Mouse (Mus musculus): ENCODE results near the gene Cpb1. TPM values are rescaled to one million over a fixed set of nuclear protein-coding genes. Genes with fewer than 3 reads are reported as not detected.

The Cpb1 gene
- not detected in 2 replicates for polyA plus RNA-seq (2014; fragmentation: Nextera tagmentation; extraction: Ambion mirVana)

DNA sequence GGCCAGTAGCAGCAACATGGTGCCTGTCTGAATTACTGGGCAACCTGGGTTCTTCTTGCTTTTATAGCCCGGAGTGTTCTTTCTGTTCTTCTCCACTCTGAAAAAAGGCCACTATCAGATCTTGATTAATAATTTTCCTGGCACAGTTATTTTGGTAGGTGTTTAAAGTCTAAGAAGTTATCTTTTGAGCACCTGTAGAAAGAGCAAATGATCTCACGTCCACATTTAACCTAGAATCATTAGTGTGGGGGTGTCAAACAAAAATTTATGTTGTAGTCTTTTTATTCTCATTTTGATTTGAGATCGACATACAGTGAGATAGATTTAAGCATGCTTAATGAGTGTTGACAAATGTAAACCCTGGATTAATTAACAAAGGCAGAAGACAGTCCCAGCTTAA is at the start of gene Cpb1:
TSS of gene Cpb1 (minus strand) at position 101 of the 400 bp plus-strand sequence.
- no peaks in the 10 kb centered on the region for H3K4me1 ChIP-seq (ENCODE audit: control insufficient read depth, insufficient read depth, low read length)
- H3K36me3 ChIP-seq (ENCODE audit: control insufficient read depth, insufficient read depth, low read length): no peaks in the 10 kb centered on the region
- H3K27me3 ChIP-seq (ENCODE audit: control insufficient read depth, insufficient read depth, low read length): no peaks in the 10 kb centered on the region
- H3K9ac ChIP-seq (ENCODE audit: low read length): no peak within 1 kb of the TSS
- no peak within 1 kb of the TSS for H3K4me3 ChIP-seq (ENCODE audit: low read depth, low read length)
- WGBS: 94% methylated on average over 3 of the region's 3 CpGs
- no peaks in the 10 kb centered on the region for H3K9me3 ChIP-seq (ENCODE audit: control insufficient read depth, low read length)
- ATAC-seq (ENCODE audit: insufficient read depth, low FRiP score, low TSS enrichment): no peak
- no peak within 1 kb of the TSS for H3K4me2 ChIP-seq (ENCODE audit: low read depth)
- DNase-seq (ENCODE audit: low spot score): no peak
- H3K27ac ChIP-seq (ENCODE audit: low read depth, low read length): no peak within 1 kb of the TSS

DNA sequence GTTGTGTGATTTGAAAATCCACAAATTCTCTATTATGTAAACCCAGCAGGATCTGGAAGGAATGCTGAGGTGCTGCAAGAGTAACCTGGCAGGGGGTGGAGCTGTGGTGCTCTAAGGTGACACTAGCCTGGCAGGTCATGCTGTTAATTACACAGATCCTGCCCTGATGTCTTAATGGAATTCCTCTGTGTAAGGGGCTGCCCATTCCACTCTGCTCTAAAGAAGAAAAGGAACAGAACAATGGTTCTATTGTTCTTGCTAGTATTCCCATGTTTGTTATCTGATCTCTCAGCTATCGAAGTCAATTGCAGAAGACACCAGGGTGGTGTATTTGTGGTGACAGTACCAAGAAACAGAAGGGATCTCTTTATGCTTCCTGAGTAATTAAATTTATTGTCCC is 41.7 kb upstream of the Cpb1 start:
- Histone ChIP-seq H3K9me3 (ENCODE audit: control insufficient read depth, low read length) (no peaks in the 10 kb centered on the region), H3K36me3 (ENCODE audit: control insufficient read depth, insufficient read depth, low read length) (no peaks in the 10 kb centered on the region), H3K4me1 (ENCODE audit: control insufficient read depth, insufficient read depth, low read length) (no peaks in the 10 kb centered on the region), H3K9ac (ENCODE audit: low read length) (no peak overlapping the region), H3K27me3 (ENCODE audit: control insufficient read depth, insufficient read depth, low read length) (no peaks in the 10 kb centered on the region), H3K4me2 (ENCODE audit: low read depth) (no peak overlapping the region), H3K4me3 (ENCODE audit: low read depth, low read length) (no peak overlapping the region), H3K27ac (ENCODE audit: low read depth, low read length) (no peak overlapping the region)
- WGBS: 47% methylated on average over 1 of the region's 1 CpGs
- ATAC-seq (ENCODE audit: insufficient read depth, low FRiP score, low TSS enrichment) (no peak), DNase-seq (ENCODE audit: low spot score) (no peak)

DNA sequence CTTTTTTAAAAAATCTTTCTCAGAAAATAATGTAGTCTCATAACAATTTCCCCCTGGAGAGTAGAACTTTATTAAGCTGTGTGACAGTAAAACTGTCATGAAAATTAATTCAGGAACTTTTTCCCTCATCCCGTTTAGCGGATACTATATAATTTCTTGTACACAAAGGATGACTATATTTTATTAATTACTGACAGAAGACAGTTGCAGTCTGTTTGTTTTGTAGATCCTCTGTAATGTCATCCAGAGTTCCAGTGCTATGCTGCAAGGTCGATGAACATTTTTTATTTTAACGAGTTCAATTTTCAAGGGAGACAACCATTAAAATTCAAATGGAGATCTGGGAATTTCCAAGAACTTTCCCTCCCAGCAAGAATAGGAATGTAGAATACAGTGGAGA is 33.6 kb upstream of the Cpb1 start:
- no peak for DNase-seq (ENCODE audit: low spot score)
- no peak overlapping the region for H3K4me3 ChIP-seq (ENCODE audit: low read depth, low read length)
- no peaks in the 10 kb centered on the region for H3K36me3 ChIP-seq (ENCODE audit: control insufficient read depth, insufficient read depth, low read length)
- no peak for ATAC-seq (ENCODE audit: insufficient read depth, low FRiP score, low TSS enrichment)
- no peak overlapping the region for H3K27ac ChIP-seq (ENCODE audit: low read depth, low read length)
- H3K27me3 ChIP-seq (ENCODE audit: control insufficient read depth, insufficient read depth, low read length): no peaks in the 10 kb centered on the region
- no peak overlapping the region for H3K4me2 ChIP-seq (ENCODE audit: low read depth)
- 90% methylated on average over 4 of the region's 4 CpGs for WGBS
- no peak overlapping the region for H3K9ac ChIP-seq (ENCODE audit: low read length)
- H3K4me1 ChIP-seq (ENCODE audit: control insufficient read depth, insufficient read depth, low read length): no peaks in the 10 kb centered on the region
- H3K9me3 ChIP-seq (ENCODE audit: control insufficient read depth, low read length): no peaks in the 10 kb centered on the region

DNA sequence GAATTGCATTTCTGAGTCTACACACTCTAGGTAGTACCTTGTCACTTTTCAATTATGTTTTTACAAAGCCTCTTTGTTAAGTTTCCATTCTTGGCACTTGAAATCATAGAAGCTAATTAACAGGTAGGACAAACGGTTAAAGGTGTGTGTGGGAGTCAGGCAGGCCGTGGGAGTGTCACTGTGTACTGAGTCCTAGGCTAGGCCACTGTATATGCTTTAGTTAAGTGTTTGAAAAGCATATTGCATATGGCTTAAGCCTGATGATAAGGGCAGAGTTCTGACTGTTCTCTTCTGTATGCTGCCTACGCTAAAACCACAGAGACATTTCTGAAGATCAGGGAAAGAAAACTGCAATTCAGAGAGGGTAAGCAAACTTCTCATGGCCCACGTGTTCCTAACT is 31.7 kb upstream of the Cpb1 start:
- Histone ChIP-seq H3K4me3 (ENCODE audit: low read depth, low read length) (no peak overlapping the region), H3K27me3 (ENCODE audit: control insufficient read depth, insufficient read depth, low read length) (no peaks in the 10 kb centered on the region), H3K9ac (ENCODE audit: low read length) (no peak overlapping the region), H3K4me1 (ENCODE audit: control insufficient read depth, insufficient read depth, low read length) (no peaks in the 10 kb centered on the region), H3K9me3 (ENCODE audit: control insufficient read depth, low read length) (no peaks in the 10 kb centered on the region), H3K4me2 (ENCODE audit: low read depth) (no peak overlapping the region), H3K27ac (ENCODE audit: low read depth, low read length) (no peak overlapping the region), H3K36me3 (ENCODE audit: control insufficient read depth, insufficient read depth, low read length) (no peaks in the 10 kb centered on the region)
- DNase-seq (ENCODE audit: low spot score) (no peak), ATAC-seq (ENCODE audit: insufficient read depth, low FRiP score, low TSS enrichment) (no peak)
- WGBS: 84% methylated on average over 4 of the region's 4 CpGs

DNA sequence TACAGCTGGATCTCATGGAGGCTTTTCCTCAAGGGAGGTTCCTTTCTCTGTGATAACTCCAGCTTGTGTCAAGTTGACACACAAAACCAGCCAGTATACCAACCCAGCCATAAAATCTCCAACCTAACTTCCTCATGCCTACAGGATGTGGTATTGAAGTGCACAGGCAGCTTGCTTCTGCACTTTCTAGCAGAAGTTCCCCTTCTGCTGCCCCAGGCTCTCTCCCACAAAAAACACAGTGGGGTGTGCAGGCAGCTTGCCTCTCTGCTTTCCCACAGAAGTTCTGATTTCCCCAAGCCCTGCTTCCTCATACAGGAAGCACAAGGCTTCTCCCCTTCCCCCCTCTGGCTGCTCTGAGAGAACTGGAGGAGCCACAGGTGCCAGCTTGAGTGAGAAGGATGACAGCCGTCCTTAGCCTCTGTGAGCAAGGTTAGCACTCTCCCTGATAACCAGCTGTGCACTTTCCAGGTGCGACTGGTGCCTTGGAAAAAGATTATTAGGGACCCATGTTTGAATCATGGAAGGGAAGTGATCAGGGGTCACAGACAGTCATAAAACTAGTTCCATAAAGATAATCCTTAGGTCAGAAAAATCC is 29.3 kb upstream of the Cpb1 start:
- H3K9me3 ChIP-seq (ENCODE audit: control insufficient read depth, low read length): no peaks in the 10 kb centered on the region
- ATAC-seq (ENCODE audit: insufficient read depth, low FRiP score, low TSS enrichment) (no peak), DNase-seq (ENCODE audit: low spot score) (no peak)
- no peak overlapping the region for H3K27ac ChIP-seq (ENCODE audit: low read depth, low read length)
- no peak overlapping the region for H3K4me2 ChIP-seq (ENCODE audit: low read depth)
- H3K36me3 ChIP-seq (ENCODE audit: control insufficient read depth, insufficient read depth, low read length): no peaks in the 10 kb centered on the region
- no peak overlapping the region for H3K9ac ChIP-seq (ENCODE audit: low read length)
- 67% methylated on average over 2 of the region's 2 CpGs for WGBS
- no peak overlapping the region for H3K4me3 ChIP-seq (ENCODE audit: low read depth, low read length)
- no peaks in the 10 kb centered on the region for H3K4me1 ChIP-seq (ENCODE audit: control insufficient read depth, insufficient read depth, low read length)
- no peaks in the 10 kb centered on the region for H3K27me3 ChIP-seq (ENCODE audit: control insufficient read depth, insufficient read depth, low read length)

DNA sequence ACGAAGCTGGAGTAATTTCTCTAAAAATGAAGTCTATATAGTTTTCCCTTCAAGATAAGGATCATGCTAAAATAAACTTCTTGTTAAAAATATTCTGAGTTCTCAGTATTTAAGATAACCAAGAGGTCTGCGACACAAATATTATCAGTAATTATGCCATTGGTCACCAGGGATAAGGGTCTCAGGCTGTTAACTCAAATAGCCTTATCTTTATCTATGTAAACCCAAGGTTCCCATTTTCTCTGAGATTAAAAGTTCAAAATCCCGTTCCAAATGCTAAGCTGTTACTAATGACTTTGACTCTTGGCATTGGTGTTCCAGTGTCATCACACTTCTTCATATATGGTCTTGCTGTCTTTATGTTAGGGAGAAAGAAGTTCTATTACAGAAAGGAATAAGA is 20.0 kb upstream of the Cpb1 start:
- Histone ChIP-seq H3K4me3 (ENCODE audit: low read depth, low read length) (no peak overlapping the region), H3K27me3 (ENCODE audit: control insufficient read depth, insufficient read depth, low read length) (no peaks in the 10 kb centered on the region), H3K4me2 (ENCODE audit: low read depth) (no peak overlapping the region), H3K27ac (ENCODE audit: low read depth, low read length) (no peak overlapping the region), H3K36me3 (ENCODE audit: control insufficient read depth, insufficient read depth, low read length) (no peaks in the 10 kb centered on the region), H3K9me3 (ENCODE audit: control insufficient read depth, low read length) (no peaks in the 10 kb centered on the region), H3K9ac (ENCODE audit: low read length) (no peak overlapping the region), H3K4me1 (ENCODE audit: control insufficient read depth, insufficient read depth, low read length) (no peaks in the 10 kb centered on the region)
- ATAC-seq (ENCODE audit: insufficient read depth, low FRiP score, low TSS enrichment): no peak
- DNase-seq (ENCODE audit: low spot score): no peak
- WGBS: 85% methylated on average over 3 of the region's 3 CpGs

DNA sequence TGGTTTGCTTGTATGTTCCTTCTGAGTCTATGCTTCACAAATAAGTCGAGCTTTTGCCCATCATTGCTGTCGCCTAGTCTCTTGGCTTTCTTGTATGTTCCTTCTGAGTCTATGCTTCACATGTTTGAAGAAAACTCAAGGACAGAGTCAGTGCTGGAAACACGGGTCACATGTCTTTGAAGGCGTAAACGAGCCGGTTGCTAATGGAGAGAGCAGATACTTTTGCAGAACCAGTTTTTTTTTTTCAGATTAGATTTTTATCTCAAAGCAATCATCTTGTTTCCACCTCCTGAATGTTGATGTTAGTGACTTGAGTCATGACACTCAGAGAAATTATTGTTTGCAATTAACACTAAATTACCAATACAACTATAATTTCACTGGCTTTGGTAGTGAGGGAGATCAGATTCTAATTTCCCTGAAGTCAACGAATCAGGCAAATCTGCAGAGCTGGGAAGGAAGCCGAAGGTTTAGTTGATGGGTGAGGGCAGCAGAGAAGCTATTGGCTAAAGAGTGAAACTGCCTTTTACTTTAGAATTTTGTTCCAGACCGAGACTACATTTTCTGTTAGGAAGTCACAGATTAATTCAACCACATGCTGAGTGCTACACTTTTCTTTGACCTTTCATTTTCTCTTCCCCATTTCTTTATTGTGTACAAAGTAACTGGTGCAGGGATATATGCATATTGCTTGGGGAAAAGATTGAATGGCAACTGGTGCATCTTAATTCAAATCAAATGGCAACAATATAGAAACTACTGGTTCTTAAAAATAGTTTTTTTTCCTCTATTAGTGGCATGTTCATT is 19.2 kb upstream of the Cpb1 start:
- WGBS: 84% methylated on average over 9 of the region's 9 CpGs
- no peak overlapping the region for H3K4me2 ChIP-seq (ENCODE audit: low read depth)

DNA sequence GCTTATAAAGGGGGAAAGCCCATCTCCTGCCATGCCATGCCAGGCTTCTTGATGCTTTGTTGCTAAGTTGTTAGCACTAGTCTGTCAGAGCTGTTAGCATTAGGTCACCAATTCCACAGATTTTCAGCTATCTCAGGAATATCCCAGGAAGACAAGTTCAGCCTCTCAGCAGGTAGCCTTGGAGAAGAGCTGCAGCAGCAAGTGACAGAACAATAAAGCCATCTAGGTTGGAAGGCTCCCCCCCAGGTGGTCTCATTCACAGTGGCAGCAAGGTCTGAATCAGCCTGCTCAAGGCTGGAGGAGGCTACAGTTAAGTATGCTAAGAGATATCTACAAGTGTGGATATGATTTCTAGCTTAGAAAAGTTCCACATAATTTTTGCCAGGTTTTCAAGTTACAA is 15.8 kb upstream of the Cpb1 start:
- no peak for DNase-seq (ENCODE audit: low spot score)
- H3K27me3 ChIP-seq (ENCODE audit: control insufficient read depth, insufficient read depth, low read length): no peaks in the 10 kb centered on the region
- no peaks in the 10 kb centered on the region for H3K4me1 ChIP-seq (ENCODE audit: control insufficient read depth, insufficient read depth, low read length)
- H3K9me3 ChIP-seq (ENCODE audit: control insufficient read depth, low read length): no peaks in the 10 kb centered on the region
- no peaks in the 10 kb centered on the region for H3K36me3 ChIP-seq (ENCODE audit: control insufficient read depth, insufficient read depth, low read length)
- ATAC-seq (ENCODE audit: insufficient read depth, low FRiP score, low TSS enrichment): no peak
- H3K4me3 ChIP-seq (ENCODE audit: low read depth, low read length): no peak overlapping the region
- no peak overlapping the region for H3K27ac ChIP-seq (ENCODE audit: low read depth, low read length)
- no peak overlapping the region for H3K4me2 ChIP-seq (ENCODE audit: low read depth)
- H3K9ac ChIP-seq (ENCODE audit: low read length): no peak overlapping the region

More for the DNA sequence above, 19.2 kb upstream of the Cpb1 start:
- Histone ChIP-seq H3K9me3 (ENCODE audit: control insufficient read depth, low read length) (no peaks in the 10 kb centered on the region), H3K27me3 (ENCODE audit: control insufficient read depth, insufficient read depth, low read length) (no peaks in the 10 kb centered on the region), H3K9ac (ENCODE audit: low read length) (no peak overlapping the region), H3K36me3 (ENCODE audit: control insufficient read depth, insufficient read depth, low read length) (no peaks in the 10 kb centered on the region), H3K4me3 (ENCODE audit: low read depth, low read length) (no peak overlapping the region), H3K4me1 (ENCODE audit: control insufficient read depth, insufficient read depth, low read length) (no peaks in the 10 kb centered on the region), H3K27ac (ENCODE audit: low read depth, low read length) (no peak overlapping the region)
- DNase-seq (ENCODE audit: low spot score) (no peak), ATAC-seq (ENCODE audit: insufficient read depth, low FRiP score, low TSS enrichment) (no peak)

DNA sequence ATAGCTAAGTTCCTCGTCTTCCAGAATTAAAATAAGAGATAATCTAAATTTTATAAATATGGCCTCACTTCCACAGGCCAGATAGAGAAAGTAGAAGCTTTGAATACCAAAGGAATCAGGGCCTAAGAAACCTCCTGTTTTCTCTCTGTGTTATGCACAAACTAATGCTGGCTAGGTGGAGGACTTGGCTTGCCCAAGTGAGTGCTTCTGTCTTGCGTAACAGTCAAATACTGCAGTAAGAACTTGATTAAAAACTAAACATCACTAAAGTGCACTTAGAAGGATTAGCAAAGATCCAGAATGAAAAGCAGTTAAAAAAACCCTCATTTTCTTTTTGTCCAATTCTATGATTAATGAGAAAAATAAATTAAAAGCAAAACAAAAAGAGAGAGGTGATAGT is 13.2 kb upstream of the Cpb1 start:
- Histone ChIP-seq H3K36me3 (ENCODE audit: control insufficient read depth, insufficient read depth, low read length) (no peaks in the 10 kb centered on the region), H3K4me1 (ENCODE audit: control insufficient read depth, insufficient read depth, low read length) (no peaks in the 10 kb centered on the region), H3K27ac (ENCODE audit: low read depth, low read length) (no peak overlapping the region), H3K4me2 (ENCODE audit: low read depth) (no peak overlapping the region), H3K9me3 (ENCODE audit: control insufficient read depth, low read length) (no peaks in the 10 kb centered on the region), H3K4me3 (ENCODE audit: low read depth, low read length) (no peak overlapping the region), H3K9ac (ENCODE audit: low read length) (no peak overlapping the region), H3K27me3 (ENCODE audit: control insufficient read depth, insufficient read depth, low read length) (no peaks in the 10 kb centered on the region)
- no peak for DNase-seq (ENCODE audit: low spot score)
- no peak for ATAC-seq (ENCODE audit: insufficient read depth, low FRiP score, low TSS enrichment)
- 96% methylated on average over 2 of the region's 2 CpGs for WGBS
